Mouse (Mus musculus): ENCODE measurements at regions not wholly inside any gene's neighbourhood (a gene's known extent, or its start where the extent isn't known, plus 50 kb on each side); places are given as distances from the start of the nearest gene placed in this dataset.

DNA sequence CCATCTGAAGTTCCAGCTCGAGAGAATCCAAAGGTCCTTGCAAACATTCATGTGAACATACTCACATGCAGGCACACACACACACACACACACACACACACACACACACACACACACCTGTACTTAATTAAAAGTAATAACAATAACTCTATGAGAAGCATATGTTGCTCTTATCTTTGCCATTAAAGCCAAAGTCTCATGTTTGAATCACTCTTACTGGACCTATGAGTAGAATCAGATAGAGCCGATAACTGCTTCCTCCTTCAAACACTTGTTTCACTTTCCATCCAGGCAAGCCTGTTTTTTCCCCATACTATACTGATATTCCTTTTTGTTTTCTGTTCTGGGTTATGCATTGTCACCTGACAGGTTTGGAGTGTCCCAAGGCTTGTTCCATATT, 65.3 kb upstream of the Rgs1 start:
- no peak for DNase-seq

DNA sequence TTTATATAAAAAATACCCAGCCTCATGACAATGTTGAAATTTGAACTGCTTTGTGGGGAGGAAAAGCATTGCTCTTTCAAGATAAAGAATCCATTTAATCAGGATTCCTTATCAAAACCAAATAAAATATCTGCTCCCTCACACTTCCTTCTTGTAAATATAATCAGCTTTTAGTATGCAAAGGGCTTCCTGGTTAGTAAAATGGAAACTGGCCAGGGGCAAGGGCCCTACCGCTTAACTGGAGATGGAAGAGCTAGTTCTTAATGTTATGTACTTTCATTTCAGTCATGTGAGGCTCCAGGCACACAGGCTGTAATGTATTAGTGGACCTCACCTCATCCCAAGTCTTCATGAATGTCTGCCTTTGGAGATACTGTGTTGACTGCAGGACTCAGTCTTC, 64.3 kb upstream of the Rgs1 start:
- DNase-seq: no peak

DNA sequence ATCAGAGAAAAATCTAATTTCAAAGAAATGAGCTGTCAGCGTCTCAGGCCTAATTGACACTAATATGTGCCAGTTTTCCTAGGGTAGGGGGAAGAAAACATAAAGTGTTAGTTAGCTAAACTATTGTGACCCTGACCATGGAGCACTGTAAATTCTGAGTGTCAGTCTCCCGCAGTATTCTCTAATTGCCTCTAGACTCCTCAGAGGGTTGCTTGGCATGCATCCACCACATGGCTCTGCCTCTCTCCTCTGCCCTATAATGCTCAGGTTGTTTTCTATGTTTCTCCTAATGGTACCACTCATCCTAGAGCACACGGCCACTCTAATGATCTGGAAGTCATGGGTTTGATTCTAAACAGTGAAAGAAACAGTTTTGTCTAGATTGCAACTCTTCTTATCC, 60.9 kb upstream of the Rgs1 start:
- DNase-seq: peak in 1 of 2 experiments; percentile 27

DNA sequence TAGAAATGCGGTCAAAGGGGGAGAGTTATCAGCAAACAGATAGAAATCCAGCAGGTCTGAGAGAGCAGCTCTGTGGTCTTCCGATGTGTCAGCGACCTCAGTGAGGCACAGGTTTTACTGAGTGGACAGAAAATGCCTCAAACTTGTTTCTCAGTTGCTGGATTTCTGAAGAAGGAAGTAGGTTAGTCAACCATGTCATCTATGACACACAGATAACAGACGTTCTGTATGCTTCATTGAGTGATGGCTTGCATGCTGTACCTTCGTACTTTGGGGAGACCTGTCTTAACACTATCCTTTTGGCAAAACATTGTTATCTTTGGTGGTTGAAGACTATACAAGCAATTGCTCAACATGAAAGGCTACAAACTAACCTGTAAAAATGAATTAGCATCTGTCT, 59.3 kb upstream of the Rgs1 start:
- DNase-seq: no peak

DNA sequence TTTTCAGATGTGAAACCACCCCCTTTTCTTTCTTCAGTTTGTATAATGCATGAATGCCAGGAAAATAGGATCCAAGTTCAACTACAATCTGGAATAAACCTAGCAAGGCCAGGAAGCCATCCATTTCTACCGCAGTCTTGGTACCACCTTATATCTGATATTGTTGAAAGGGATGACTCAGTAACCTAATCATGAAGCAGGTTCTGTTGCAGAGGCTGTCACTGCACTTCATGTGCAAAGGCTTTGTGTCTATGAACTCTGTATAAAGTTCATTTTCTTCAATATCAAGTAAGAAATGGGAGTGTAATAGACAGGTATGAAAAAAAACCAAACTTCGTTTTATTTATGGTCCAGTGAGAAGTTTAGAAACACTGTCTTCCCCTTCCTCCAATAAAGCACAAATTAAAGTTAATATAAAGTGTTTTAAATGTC, 58.8 kb upstream of the Rgs1 start:
- no peak for DNase-seq

DNA sequence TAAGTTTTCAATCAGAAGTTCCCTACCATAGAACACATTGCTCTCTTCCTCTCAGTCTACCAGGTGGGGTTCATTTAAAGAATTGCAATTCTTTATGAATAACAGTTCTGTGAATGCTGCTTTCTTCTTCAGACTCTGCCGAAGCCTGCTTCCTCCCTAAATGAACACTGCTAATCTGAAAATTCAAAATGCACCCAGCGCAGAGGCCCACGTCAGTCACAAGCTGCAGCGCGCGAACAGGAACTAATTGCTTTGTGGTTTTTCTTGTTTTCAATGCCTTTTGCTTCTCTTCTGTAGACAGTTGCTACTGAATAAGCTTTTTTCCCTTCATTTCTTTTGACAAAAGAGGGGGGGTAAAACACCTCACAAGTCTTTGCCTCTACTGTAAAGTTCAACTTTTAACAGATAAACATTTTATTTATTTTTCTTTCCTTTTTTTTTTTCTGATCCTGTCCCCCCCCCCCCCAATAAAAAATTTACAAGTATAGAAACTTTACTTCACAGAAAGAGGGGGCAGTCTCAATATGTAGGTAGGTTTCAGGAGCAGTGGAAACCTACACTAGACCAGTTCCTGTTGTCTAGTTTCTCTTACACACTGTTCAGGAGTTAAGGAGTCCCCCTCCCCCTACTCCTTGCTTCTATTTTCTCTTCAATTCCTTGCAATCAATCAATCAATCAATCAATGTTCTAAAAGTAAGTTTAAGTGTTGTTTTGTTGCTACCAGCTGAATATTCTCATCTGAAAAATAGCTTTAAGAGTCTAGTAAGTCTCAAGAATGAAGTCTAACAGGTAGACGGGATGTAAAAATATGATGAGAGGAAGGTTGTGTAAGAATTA, 58.2 kb upstream of the Rgs1 start:
- no peak for DNase-seq

DNA sequence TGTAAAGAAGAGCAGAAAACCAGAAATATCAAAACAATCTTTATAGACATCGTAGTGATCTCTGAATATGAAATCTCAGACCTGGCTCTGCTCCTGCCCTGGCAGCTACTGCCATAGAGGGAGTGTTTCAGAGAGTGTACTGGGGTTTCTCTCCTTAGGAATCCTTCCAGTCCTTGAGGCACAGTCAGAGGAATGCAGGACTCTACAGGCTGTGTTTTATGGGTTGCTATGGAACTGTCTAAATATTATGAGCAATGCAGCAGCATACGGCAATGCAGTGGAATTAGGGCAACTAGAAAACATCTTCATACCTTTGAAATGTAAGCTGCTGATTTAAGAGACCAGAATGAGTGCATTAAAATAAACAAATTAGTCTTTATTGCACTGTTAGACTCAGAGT, 57.2 kb upstream of the Rgs1 start:
- no peak for DNase-seq

DNA sequence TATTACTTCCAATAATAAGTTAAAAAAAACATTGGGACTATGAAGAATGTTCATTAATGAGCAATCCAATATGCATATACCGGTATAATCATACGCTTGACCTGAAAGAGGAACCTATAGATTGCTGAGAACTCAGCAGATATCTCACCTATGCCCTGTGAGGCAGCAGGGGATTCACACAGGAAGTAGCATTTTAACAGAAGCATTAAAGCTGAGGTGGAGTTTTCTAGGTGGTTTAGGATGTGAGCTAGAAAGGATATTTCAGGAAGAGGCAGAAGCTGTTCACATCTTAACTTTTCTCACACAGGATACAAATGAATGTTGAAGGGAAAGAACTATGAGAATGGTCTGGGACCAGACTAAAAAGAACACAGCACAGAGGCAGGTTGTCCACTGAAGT, 51.6 kb upstream of the Rgs1 start:
- DNase-seq: no peak
